Mouse (Mus musculus) liver, postnatal 0 days (tissue): ENCODE results near the gene Ift88.

Experiments
- CTCF ChIP-seq: sonication (generic); IDR thresholded peaks from 2 replicates; pipeline ENCODE4 v1.5.1; 2016; ENCODE audit warnings: antibody characterized with exemption, low read depth
- EP300 ChIP-seq: IDR thresholded peaks from 2 replicates; pipeline ENCODE4 v1.6.1; 2016; ENCODE audit warnings: antibody characterized with exemption, low read depth, mild to moderate bottlenecking

DNA sequence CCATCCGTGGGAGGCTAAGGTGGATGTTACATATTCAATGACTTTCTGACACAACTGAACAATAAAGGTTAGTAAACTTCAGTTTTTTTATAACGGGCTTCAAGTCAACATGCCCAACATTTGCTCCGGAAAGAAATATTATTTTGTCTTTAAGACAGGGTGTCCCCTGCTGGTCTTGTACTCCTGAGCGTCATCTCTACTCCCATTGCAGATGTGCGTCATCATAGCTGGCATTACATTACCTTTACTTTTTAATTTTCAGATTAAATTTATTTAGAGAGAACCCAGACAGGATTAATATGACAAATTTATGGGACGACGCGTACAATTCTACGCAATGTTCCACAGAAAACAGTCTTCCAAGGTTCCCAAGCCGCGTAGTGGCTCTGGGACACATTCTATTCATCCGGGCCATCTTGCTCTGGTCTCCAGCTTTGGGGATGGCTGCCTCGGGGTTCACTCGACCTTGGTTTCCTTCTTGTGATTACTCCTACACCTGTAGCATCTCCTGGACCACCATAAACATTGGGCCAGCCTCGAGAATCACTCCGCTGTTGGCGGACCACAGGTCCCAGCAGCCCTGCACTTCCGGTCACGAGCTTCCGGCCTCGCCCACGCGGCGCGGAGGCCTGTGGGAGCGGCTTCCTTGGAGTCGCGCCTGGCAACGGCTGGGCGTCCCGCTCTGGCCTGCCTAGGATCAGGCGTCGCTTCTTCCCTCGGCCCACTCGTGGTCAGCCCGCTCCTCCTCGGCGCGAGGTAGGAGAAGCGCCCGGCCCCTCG lies at the start of gene Ift88:
- TF ChIP-seq CTCF (no peak; the same call in 1 of the 2 replicates), EP300 (no peak; the same call in 1 of the 2 replicates)
